Mouse (Mus musculus) erythroblast, embryonic 14.5 days (primary cell): ENCODE data around the gene Ncoa3. TPM values are rescaled to one million over a fixed set of nuclear protein-coding genes. Genes with fewer than 3 reads are reported as not detected.
A peak's percentile ranks its signal among the peaks of the same experiment; 100 is the strongest.
"Not testable (repeated sequence)": the region's sequence is repeated elsewhere in the genome, so short reads cannot be mapped to it uniquely, and the experiment has no call there.

Source experiments
- H3K27me3 ChIP-seq: 2 replicates; pipeline ENCODE4 v1.6.1; 2012; ENCODE audit warnings: inconsistent platforms; ENCODE audit not compliant: control insufficient read depth
- H3K36me3 ChIP-seq: 2 replicates; pipeline ENCODE4 v1.6.1; 2012; ENCODE audit warnings: mild to moderate bottlenecking, inconsistent platforms; ENCODE audit not compliant: control insufficient read depth
- H3K4me1 ChIP-seq: 2 replicates; pipeline ENCODE4 v1.6.1; 2012; ENCODE audit warnings: inconsistent platforms; ENCODE audit not compliant: control insufficient read depth
- H3K4me3 ChIP-seq: replicated peaks from 2 replicates; pipeline ENCODE3; 2012; ENCODE audit warnings: moderate library complexity, mild to moderate bottlenecking, inconsistent platforms
- H3K9me3 ChIP-seq: 2 replicates; pipeline ENCODE4 v1.6.1; 2012; ENCODE audit warnings: low read length, inconsistent platforms, mixed read lengths; ENCODE audit not compliant: control insufficient read depth
- GATA1 ChIP-seq: IDR thresholded peaks from 2 replicates; pipeline ENCODE4 v1.6.1; 2012; ENCODE audit warnings: low read length, inconsistent platforms, mixed read lengths
- TAL1 ChIP-seq: IDR thresholded peaks from 3 replicates; pipeline ENCODE4 v1.6.1; 2012; ENCODE audit warnings: low read length, inconsistent platforms, mixed read lengths
- polyA plus RNA-seq: library from polyadenylated mRNA; stranded (reverse); fragments of >175 nt; gene quantifications from 2 replicates; pipeline ENCODE4 v1.2.3, GENCODE M21; 2012

Ncoa3 gene
- polyA plus RNA-seq, 1 experiment = 0.09 TPM

GRCm38 (mm10) chr2:166079961-166080885 lies 87.8 kb downstream of the Ncoa3 start:
- Histone ChIP-seq H3K4me1 (peaks cover 9% of the 10 kb centered on the region), H3K4me3 (peak overlapping the region; percentile 33), H3K27me3 (no peaks in the 10 kb centered on the region), H3K36me3 (no peaks in the 10 kb centered on the region), H3K9me3 (no peaks in the 10 kb centered on the region)
- TF ChIP-seq GATA1 = no peak
- TF ChIP-seq TAL1 = no peak

- peaks cover 9% of the 10 kb centered on the region for H3K4me1 ChIP-seq
- H3K9me3 ChIP-seq = no peaks in the 10 kb centered on the region
- H3K27me3 ChIP-seq = no peaks in the 10 kb centered on the region
- no peak for TF ChIP-seq GATA1
- no peak for TF ChIP-seq TAL1
- peak overlapping the region; percentile 33 for H3K4me3 ChIP-seq
- no peaks in the 10 kb centered on the region for H3K36me3 ChIP-seq
Observed at GRCm38 (mm10) chr2:166080967-166081750, 88.7 kb downstream of the Ncoa3 start.

GRCm38 (mm10) chr2:166082193-166082592 lies 89.8 kb downstream of the Ncoa3 start:
- H3K36me3 ChIP-seq = no peaks in the 10 kb centered on the region
- peaks cover 9% of the 10 kb centered on the region for H3K4me1 ChIP-seq
- H3K4me3 ChIP-seq = no peak overlapping the region
- no peaks in the 10 kb centered on the region for H3K9me3 ChIP-seq
- TF ChIP-seq GATA1 = no peak
- no peak for TF ChIP-seq TAL1
- no peaks in the 10 kb centered on the region for H3K27me3 ChIP-seq

GRCm38 (mm10) chr2:166082661-166083060 lies 90.2 kb downstream of the Ncoa3 start:
- TF ChIP-seq TAL1 (no peak), GATA1 (no peak)

GRCm38 (mm10) chr2:166083542-166084031 lies 91.2 kb downstream of the Ncoa3 start:
- Histone ChIP-seq H3K27me3 (no peaks in the 10 kb centered on the region), H3K36me3 (no peaks in the 10 kb centered on the region)
- no peak for TF ChIP-seq TAL1
- TF ChIP-seq GATA1 = no peak

More at GRCm38 (mm10) chr2:166082661-166083060, 90.2 kb downstream of the Ncoa3 start:
- Histone ChIP-seq H3K9me3 (no peaks in the 10 kb centered on the region), H3K36me3 (no peaks in the 10 kb centered on the region), H3K4me1 (peaks cover 9% of the 10 kb centered on the region), H3K4me3 (no peak overlapping the region), H3K27me3 (no peaks in the 10 kb centered on the region)

GRCm38 (mm10) chr2:166084111-166084510 lies 91.7 kb downstream of the Ncoa3 start:
- TF ChIP-seq GATA1 (no peak), TAL1 (no peak)
- Histone ChIP-seq H3K4me1 (peaks cover 9% of the 10 kb centered on the region), H3K27me3 (no peaks in the 10 kb centered on the region), H3K9me3 (no peaks in the 10 kb centered on the region), H3K4me3 (no peak overlapping the region), H3K36me3 (no peaks in the 10 kb centered on the region)

More at GRCm38 (mm10) chr2:166083542-166084031, 91.2 kb downstream of the Ncoa3 start:
- H3K4me3 ChIP-seq = no peak overlapping the region
- H3K9me3 ChIP-seq = no peaks in the 10 kb centered on the region
- peaks cover 9% of the 10 kb centered on the region for H3K4me1 ChIP-seq

- not testable (repeated sequence) for H3K4me1 ChIP-seq, H3K4me3 ChIP-seq, H3K36me3 ChIP-seq, H3K9me3 ChIP-seq, H3K27me3 ChIP-seq
Observed at GRCm38 (mm10) chr2:166084964-166085363, 92.5 kb downstream of the Ncoa3 start.

GRCm38 (mm10) chr2:166085780-166086179 lies 93.3 kb downstream of the Ncoa3 start:
- Histone ChIP-seq H3K27me3 (no peaks in the 10 kb centered on the region), H3K36me3 (no peaks in the 10 kb centered on the region), H3K4me3 (no peak overlapping the region), H3K4me1 (peaks cover 3% of the 10 kb centered on the region; the same call in 1 of the 2 replicates), H3K9me3 (no peaks in the 10 kb centered on the region)
- TF ChIP-seq TAL1 (no peak), GATA1 (no peak)
